Mouse (Mus musculus): Measurements from ENCODE around the gene Ttll13. TPM values are rescaled to one million over a fixed set of nuclear protein-coding genes. Genes with fewer than 3 reads are reported as not detected.

Ttll13 gene
- polyA plus RNA-seq, 3 experiments from 2014 or later: not detected

Other genes starting within 250 kb of the Ttll13 start
- gene Zfp710, start 221.6 kb upstream of the Ttll13 start, polyA plus RNA-seq (2017; shearing (Covaris generic)): 1 to 10 TPM; 1.8 to 5.1 (median 4.4) TPM
- gene Idh2, start 131.0 kb upstream of the Ttll13 start, polyA plus RNA-seq (2017; shearing (Covaris generic)): 10 to 100 TPM; 13.5 to 28.7 (median 20.3) TPM
- 10 to 100 TPM; 17.4 to 22.3 (median 18.0) TPM for gene Sema4b, start 59.5 kb upstream of the Ttll13 start, polyA plus RNA-seq (2017; shearing (Covaris generic))
- 100 to 1,000 TPM in 1 of 3 experiments, 10 to 100 TPM in 2; 97.8 to 140 (median 99.4) TPM for gene Cib1, start 13.6 kb upstream of the Ttll13 start, polyA plus RNA-seq (2017; shearing (Covaris generic))
- gene Gdpgp1, start 13.5 kb upstream of the Ttll13 start, polyA plus RNA-seq (2017; shearing (Covaris generic)): 10 to 100 TPM in 1 of 3 experiments, 1 to 10 TPM in 2; 5.7 to 10.3 (median 6.7) TPM
- 10 to 100 TPM; 25.0 to 31.5 (median 26.9) TPM for gene Ngrn, start 14.8 kb downstream of the Ttll13 start, polyA plus RNA-seq (2017; shearing (Covaris generic))
- gene Vps33b, start 23.3 kb downstream of the Ttll13 start, polyA plus RNA-seq (2017; shearing (Covaris generic)): 10 to 100 TPM; 22.7 to 35.2 (median 25.1) TPM
- gene Prc1, start 48.1 kb downstream of the Ttll13 start, polyA plus RNA-seq (2017; shearing (Covaris generic)): 100 to 1,000 TPM in 1 of 3 experiments, 10 to 100 TPM in 2; 11.6 to 139 (median 16.8) TPM
- 10 to 100 TPM in 1 of 3 experiments, 1 to 10 TPM in 2; 3.4 to 10.0 (median 6.5) TPM for gene Rccd1, start 78.1 kb downstream of the Ttll13 start, polyA plus RNA-seq (2017; shearing (Covaris generic))
- gene Unc45a, start 94.6 kb downstream of the Ttll13 start, polyA plus RNA-seq (2017; shearing (Covaris generic)): 10 to 100 TPM; 39.3 to 51.1 (median 40.1) TPM
- gene Hddc3, start 96.7 kb downstream of the Ttll13 start, polyA plus RNA-seq (2017; shearing (Covaris generic)): 10 to 100 TPM in 1 of 3 experiments, 1 to 10 TPM in 2; 1.8 to 12.2 (median 8.2) TPM
- gene Man2a2, start 125.0 kb downstream of the Ttll13 start, polyA plus RNA-seq (2017; shearing (Covaris generic)): 10 to 100 TPM; 11.1 to 30.9 (median 16.4) TPM
- 1 to 10 TPM in 2 of 3 experiments, under 1 TPM in 1; 0.54 to 5.8 (median 2.4) TPM for gene Fes, start 141.6 kb downstream of the Ttll13 start, polyA plus RNA-seq (2017; shearing (Covaris generic))
- gene Furin, start 159.1 kb downstream of the Ttll13 start, polyA plus RNA-seq (2017; shearing (Covaris generic)): 10 to 100 TPM in 1 of 3 experiments, 1 to 10 TPM in 2; 8.4 to 19.1 (median 8.6) TPM

Measured in inflammation-experienced regulatory T-cells, adult 6 months (primary cell).